Mouse (Mus musculus): Measurements from ENCODE around the gene Olfml3. TPM values are rescaled to one million over a fixed set of nuclear protein-coding genes. Genes with fewer than 3 reads are reported as not detected.

The Olfml3 gene
- total RNA-seq, 2 experiments from 2014 or later: 13.6 to 14.2 TPM

DNA sequence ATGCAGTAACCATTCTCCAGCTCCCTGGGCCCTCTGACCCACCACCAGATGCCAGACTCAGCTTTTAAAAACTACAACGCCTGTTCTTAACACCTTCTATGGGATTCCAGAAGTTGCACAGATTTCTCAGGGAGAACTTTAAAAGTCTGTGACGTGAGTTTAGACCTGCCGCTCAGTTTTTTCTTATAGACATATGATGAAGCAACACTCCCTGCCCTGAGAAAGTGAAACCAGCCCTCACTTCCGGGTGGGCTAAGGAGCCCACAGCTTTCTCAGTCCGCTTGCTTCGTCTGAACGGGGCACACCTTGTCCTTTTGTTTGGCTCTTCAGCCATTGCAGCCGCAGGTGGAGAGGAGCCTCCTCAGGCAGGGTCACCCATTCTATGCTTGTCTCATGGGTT lies 22.9 kb downstream of the Olfml3 start:
- DNase-seq (ENCODE audit: low spot score in 2 of 2): no peak
- no peak for TF ChIP-seq CTCF (conservative IDR thresholded peaks at IDR 0.05)
- no peak overlapping the region for H3K27ac ChIP-seq
- no peak overlapping the region for H3K4me3 ChIP-seq

DNA sequence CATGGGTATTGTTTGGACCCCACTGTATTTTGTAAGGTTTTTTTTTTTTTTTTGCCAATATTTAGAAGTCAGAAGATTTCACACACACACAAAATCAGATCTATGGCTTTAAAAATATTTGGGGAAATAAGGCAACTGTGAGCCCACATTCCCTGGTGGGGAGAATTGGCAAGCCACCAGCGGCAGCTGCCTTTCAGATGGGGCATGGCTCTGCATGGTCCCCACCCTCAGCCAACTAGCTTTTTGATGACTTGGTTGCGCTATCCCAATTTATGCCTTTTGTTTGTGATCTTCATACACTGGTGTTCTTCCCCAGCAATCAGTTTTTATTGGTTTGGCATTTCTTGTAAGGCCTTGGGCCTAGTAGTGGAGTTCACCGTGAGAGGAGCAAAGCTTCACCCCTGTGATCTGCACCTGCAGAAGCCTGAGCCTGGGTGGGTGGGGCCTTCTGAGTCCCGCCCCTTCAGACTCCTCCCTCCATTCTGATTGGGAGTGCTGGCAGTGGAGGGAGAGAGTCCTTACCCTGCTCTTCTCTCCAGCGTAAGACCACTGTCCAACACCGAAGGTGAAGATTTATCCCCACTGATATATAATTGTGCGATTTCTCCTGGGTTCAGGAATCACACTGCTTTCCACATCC lies 23.4 kb downstream of the Olfml3 start:
- TF ChIP-seq CTCF (conservative IDR thresholded peaks at IDR 0.05): no peak
- DNase-seq (ENCODE audit: low spot score in 2 of 2): no peak
- no peak overlapping the region for H3K27ac ChIP-seq

DNA sequence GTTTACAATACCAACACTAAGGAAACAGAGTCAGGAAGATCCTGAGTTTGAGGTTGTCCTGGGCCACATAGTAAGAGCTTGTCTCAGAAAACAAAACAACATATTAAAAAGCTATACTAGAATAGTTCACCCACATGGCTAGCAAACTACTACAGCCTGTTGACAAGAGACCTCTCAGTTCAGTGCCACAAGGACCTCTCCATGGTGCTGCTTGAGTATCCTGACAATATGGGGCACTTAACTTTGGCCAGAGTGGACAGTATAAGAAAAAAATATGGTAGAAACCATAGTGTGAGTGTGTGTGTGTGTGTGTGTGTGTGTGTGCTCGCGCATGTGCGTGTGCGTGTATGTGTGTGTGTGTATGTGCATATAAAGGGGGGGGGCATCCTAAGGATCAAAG lies 25.6 kb downstream of the Olfml3 start:
- Histone ChIP-seq H3K27ac (no peak overlapping the region), H3K4me3 (no peak overlapping the region)
- DNase-seq (ENCODE audit: low spot score in 2 of 2): no peak
- no peak for TF ChIP-seq CTCF (conservative IDR thresholded peaks at IDR 0.05)

More for the DNA sequence above, 23.4 kb downstream of the Olfml3 start:
- no peak overlapping the region for H3K4me3 ChIP-seq

DNA sequence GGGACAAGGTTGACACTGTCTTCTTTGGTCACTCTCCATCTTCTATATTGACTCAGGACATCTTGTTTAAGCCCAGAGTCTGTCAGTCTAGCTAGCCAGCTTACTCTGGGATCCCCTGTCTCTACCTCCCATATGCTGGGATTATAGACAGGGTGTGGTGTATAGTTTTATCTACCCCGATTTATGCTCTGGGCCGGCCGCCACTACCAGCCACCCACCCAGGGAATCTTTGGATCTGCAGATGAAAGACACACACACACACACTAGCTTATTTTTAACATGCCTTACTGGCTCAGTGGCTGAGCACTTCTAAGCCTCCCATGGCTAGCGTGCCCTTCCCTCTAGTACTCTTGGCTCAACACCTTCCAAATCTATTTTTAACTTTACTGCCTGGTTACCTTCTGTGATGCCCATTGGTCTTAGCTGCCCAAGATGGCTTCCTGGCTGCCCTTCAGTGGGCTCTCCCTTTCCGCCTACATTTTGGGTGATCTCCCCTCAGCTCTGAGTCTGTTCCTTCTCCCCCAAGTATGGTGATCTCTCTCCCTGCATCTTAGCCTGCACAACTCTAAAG lies 28.2 kb downstream of the Olfml3 start:
- DNase-seq (ENCODE audit: low spot score in 2 of 2): no peak
- H3K4me3 ChIP-seq: no peak overlapping the region
- TF ChIP-seq CTCF (conservative IDR thresholded peaks at IDR 0.05): no peak
- no peak overlapping the region for H3K27ac ChIP-seq

DNA sequence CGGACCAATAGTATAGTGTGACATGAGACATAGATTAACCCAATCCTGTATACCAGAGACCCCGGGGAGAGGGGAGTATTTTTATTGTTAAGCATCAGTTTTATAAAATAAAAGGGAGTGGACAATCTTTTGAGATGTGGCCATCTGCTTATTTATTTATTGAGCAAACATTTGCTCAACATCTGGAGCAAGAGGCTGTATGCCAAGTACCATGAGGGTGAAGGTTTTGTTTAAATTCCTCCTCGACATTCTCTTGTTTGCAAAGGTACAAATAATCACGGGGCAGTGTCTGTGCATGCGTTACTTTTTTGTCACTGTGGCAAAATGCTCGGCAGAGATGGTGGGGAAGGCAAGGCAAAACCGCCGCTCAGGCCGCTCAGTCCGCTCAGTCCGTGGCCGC lies 32.4 kb downstream of the Olfml3 start:
- Histone ChIP-seq H3K27ac (no peak overlapping the region), H3K4me3 (no peak overlapping the region)
- no peak for DNase-seq (ENCODE audit: low spot score in 2 of 2)
- TF ChIP-seq CTCF (conservative IDR thresholded peaks at IDR 0.05): no peak

DNA sequence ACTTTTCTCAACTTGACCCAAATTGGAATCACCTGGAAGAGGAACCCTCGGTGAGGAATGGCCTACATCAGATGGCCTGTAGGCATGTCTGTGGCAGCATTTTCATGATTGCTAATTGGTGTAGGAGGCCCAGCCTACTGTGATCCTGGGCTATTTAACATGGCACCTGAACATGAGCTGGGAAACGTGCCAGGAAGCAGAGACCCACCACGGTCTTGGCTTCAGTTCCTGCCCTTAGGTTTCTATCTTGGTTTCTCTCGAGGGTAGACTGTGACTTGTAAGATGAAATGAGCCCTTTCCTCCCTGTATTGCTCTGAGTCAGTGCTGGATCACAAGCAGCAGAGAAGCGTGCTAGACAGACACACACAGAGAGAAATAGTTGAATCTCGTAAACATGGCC lies 33.1 kb downstream of the Olfml3 start:
- no peak for TF ChIP-seq CTCF (conservative IDR thresholded peaks at IDR 0.05)
- H3K27ac ChIP-seq: no peak overlapping the region
- DNase-seq (ENCODE audit: low spot score in 2 of 2): no peak
- H3K4me3 ChIP-seq: no peak overlapping the region

DNA sequence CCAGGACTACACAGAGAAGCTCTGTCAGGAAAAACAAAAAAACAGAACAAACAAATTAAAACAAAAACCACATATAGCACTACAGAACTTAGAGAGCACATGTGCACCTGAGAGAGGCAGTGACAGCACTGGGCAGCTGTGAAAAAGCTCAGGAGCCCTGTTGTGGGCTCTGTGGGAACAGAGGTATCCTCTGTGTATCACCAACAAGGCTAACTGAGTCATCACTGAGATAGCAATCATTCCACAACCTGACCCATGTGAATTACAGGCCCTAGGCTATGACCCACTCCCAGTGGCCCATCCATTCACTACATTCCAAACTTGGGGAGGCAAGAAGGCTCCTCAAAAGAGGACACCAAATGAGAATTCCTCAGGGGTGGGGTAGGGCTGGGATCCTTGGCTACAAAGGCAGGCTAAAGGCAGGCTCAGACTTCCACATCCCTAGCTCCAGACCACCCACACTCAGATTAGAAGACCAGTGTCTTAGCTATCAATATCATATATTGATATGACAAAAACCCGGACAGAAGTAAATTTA lies 41.3 kb downstream of the Olfml3 start:
- Histone ChIP-seq H3K4me3 (no peak overlapping the region), H3K27ac (no peak overlapping the region)
- DNase-seq (ENCODE audit: low spot score in 2 of 2): no peak
- TF ChIP-seq CTCF (conservative IDR thresholded peaks at IDR 0.05): no peak

DNA sequence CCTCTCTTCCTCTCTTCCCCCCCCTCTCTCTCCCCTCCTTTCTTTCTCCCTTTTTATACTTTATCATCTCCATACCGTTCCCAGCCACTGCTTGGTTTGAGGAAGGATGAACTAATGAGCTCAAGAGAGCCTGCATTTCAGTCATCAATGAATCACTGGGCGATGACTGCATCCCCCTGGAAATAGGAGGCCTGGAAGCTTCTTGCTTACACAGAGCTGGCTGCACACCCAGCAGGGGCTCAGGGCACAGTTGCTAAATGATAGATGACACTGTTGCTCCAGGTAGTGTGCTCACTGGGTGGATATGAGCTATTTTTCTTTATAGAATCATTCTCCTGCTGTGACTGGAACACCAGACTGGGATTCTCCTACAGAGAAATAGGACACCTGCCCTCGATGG lies 42.2 kb downstream of the Olfml3 start:
- no peak for TF ChIP-seq CTCF (conservative IDR thresholded peaks at IDR 0.05)
- Histone ChIP-seq H3K27ac (no peak overlapping the region), H3K4me3 (no peak overlapping the region)
- DNase-seq (ENCODE audit: low spot score in 2 of 2): no peak

DNA sequence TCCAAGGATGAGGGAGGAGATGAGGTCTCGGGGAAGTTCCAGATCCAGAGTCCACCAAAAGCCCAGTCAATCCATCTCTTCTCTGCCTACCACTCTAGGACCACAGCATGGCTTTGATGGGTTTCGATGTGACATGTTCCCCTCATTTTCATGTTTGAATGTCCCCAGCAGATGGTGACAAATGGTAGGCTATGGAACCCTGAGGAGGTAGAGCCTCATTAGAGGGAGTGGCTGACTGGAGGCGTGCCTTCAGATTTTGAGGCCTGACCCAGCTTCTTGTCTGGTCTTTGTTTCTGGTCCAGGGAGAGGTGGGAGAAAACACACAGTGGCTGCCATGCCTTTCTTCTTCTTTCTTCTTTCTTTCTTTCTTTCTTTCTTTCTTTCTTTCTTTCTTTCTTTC lies 47.3 kb downstream of the Olfml3 start:
- no peak for DNase-seq (ENCODE audit: low spot score in 2 of 2)
- Histone ChIP-seq H3K27ac (no peak overlapping the region), H3K4me3 (no peak overlapping the region)
- TF ChIP-seq CTCF (conservative IDR thresholded peaks at IDR 0.05): peak; percentile 61

DNA sequence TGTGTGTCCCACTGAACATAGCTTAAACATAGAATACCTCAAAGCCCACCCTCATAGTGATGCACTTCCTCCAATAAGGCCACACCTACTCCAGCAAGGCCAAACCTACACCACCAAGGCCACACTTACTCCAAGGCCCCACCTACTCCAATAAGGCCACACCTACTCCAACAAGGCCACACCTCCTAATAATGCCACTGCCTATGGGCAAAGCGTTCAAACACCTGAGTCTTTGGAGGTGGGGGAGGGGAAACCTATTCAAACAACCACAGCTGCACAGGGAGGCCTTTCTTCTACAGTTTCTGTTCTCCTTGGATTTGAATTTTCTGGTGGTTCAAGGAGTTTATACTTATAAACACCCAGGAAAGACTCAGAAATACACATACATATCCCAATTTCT lies 48.8 kb downstream of the Olfml3 start:
- Histone ChIP-seq H3K4me3 (no peak overlapping the region), H3K27ac (no peak overlapping the region)
- TF ChIP-seq CTCF (conservative IDR thresholded peaks at IDR 0.05): no peak
- DNase-seq (ENCODE audit: low spot score in 2 of 2): no peak

DNA sequence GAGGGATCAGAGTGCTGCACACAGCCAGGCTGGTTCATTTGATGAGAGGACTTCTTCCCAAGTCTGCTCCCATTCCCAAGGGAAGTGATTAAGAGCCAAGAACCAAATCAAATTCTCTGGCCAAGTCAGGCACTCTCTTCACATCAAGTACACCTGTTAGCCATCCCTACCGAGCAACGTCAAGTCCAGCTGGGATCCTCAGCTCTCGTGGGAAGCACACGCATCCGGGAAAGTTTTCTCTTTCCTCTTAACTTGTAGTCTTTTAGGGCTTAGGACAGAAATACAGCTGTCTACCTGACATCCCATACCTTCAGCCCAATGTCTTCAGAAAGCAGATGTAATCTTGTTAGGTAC lies 53.9 kb downstream of the Olfml3 start:
- DNase-seq (ENCODE audit: low spot score in 2 of 2): no peak
- H3K27ac ChIP-seq: no peak overlapping the region
- H3K4me3 ChIP-seq: no peak overlapping the region
- no peak for TF ChIP-seq CTCF (conservative IDR thresholded peaks at IDR 0.05)

DNA sequence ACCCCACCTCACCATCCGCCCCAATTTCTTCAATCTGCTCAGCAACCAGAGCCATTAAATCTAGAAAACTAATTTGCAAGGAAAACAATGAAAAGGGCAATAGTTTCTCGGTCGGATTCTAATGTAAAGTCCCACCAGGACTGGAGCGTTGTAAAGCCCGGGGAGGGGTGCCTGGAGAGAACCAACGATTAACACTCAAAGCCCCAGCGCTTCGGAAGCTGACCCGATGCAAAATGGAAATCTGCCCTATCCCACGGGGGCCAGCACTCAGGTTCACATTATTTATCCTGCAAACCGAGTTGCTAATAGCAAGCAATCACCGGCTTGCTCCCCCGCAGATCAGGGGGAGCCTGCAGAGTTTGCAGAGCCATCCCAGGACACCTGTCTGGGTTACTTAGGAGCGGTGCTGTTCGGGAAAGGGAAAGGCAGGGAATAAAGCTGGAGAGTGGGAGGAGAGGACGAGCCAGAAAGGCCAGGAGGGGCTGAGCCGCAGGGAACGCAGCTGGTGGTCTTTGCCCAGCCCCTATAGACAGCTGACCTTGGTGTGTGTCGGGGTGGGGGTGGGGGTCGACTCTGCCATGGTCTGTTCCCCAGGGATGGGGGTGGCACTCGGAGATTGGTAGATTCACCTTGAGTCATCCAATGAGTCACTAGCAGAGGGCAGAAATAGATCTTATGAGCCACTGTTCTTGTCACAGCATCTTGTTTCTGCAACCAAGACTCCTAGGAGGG lies 54.4 kb downstream of the Olfml3 start:
- Histone ChIP-seq H3K4me3 (peak overlapping the region; percentile 39), H3K27ac (peak overlapping the region; percentile 57; the same call in 1 of the 2 replicates)
- TF ChIP-seq CTCF (conservative IDR thresholded peaks at IDR 0.05): no peak
- DNase-seq (ENCODE audit: low spot score in 2 of 2): peak; percentile 16 to 39

DNA sequence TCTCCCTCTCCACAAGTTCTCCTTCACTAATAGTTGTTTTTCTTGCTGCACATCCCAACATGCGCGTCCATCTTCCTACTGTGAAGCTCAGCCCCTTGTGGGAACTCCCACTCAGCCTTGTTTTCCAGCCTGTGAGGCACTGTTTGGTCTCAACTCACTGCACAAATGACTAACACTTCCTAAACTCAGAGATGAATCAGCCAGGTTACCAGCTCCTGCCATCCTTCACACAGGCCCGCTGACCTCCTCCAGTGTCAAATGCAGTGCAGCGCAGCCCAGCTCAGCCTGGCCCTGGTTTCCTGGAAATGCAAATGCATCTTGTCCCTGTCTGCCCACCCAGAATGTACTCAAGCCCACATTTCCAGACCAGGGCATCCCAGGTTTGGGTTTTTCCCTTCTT lies 55.3 kb downstream of the Olfml3 start:
- H3K4me3 ChIP-seq: no peak overlapping the region
- no peak for TF ChIP-seq CTCF (conservative IDR thresholded peaks at IDR 0.05)
- DNase-seq (ENCODE audit: low spot score in 2 of 2): peak in 1 of 2 experiments; percentile 2
- H3K27ac ChIP-seq: no peak overlapping the region

Measured in layer of hippocampus, adult 2 months (tissue).